Mouse (Mus musculus): ENCODE results near the gene Cpz.

- no peak for TF ChIP-seq CTCF (IDR thresholded peaks at IDR 0.05; ENCODE audit: low read depth)
- TF ChIP-seq EP300 (IDR thresholded peaks at IDR 0.05; ENCODE audit: low read depth), result no peak
Measured at GRCm38 (mm10) chr5:35552838-35553539, 27.5 kb upstream of the Cpz start.

All from liver, embryonic 14.5 days (tissue).